Mouse (Mus musculus) embryonic facial prominence, embryonic 12.5 days (tissue): Measurements from ENCODE around the gene Wfdc18. TPM values are rescaled to one million over a fixed set of nuclear protein-coding genes. Genes with fewer than 3 reads are reported as not detected.

Experiments
- ATAC-seq: fragments of 200-750 bp; cut with Nextera tagmentation; 2 replicates; pipeline ENCODE4 v1.8.0; 2017; ENCODE audit not compliant: insufficient number of reproducible peaks, insufficient read depth, low FRiP score, low TSS enrichment
- H3K27ac ChIP-seq: fragments of 300-500 bp; sonication (generic); 2 replicates; pipeline ENCODE4 v1.5.1; 2016; ENCODE audit warnings: mild to moderate bottlenecking
- H3K27me3 ChIP-seq: fragments of 300-500 bp; sonication (generic); 2 replicates; pipeline ENCODE4 v1.6.1; 2016; ENCODE audit warnings: mild to moderate bottlenecking, moderate library complexity
- H3K36me3 ChIP-seq: fragments of 300-500 bp; sonication (generic); 2 replicates; pipeline ENCODE4 v1.6.1; 2016; ENCODE audit warnings: mild to moderate bottlenecking
- H3K4me1 ChIP-seq: fragments of 300-500 bp; sonication (generic); 2 replicates; pipeline ENCODE4 v1.6.1; 2016
- H3K4me2 ChIP-seq: fragments of 300-500 bp; sonication (generic); replicated peaks from 2 replicates; pipeline ENCODE4 v1.6.1; 2016; ENCODE audit warnings: mild to moderate bottlenecking, moderate library complexity
- H3K4me3 ChIP-seq: fragments of 300-500 bp; sonication (generic); 2 replicates; pipeline ENCODE4 v1.5.1; 2016; ENCODE audit warnings: mild to moderate bottlenecking
- H3K9ac ChIP-seq: fragments of 300-500 bp; sonication (generic); 2 replicates; pipeline ENCODE4 v1.6.1; 2016; ENCODE audit warnings: mild to moderate bottlenecking, moderate library complexity
- H3K9me3 ChIP-seq: fragments of 300-500 bp; sonication (generic); 2 replicates; pipeline ENCODE4 v1.6.1; 2016; ENCODE audit warnings: mild to moderate bottlenecking, moderate library complexity
- WGBS: fragments of 180-500 bp; shearing (Covaris S2); methylation state at CpG from one replicate; pipeline ENCODE4 v1.1.7; 2016; 5-methylcytosine and 5-hydroxymethylcytosine counted together
- polyA plus RNA-seq: library from polyadenylated mRNA; unstranded; fragments of >200 nt; fragmentation: Nextera tagmentation; extraction: Ambion mirVana; gene quantifications from 2 replicates; pipeline ENCODE4 v1.2.1, GENCODE M21; 2016

Wfdc18 gene
- not detected in 2 replicates for polyA plus RNA-seq

GRCm38 (mm10) chr11:83708715-83709114, at the start of gene Wfdc18:
Gene Wfdc18, plus strand, starts transcription at chr11:83709015.
- Histone ChIP-seq H3K4me1 (no peaks in the 10 kb centered on the region), H3K9ac (no peak within 1 kb of the TSS), H3K27me3 (no peaks in the 10 kb centered on the region), H3K4me2 (no peak within 1 kb of the TSS), H3K9me3 (no peaks in the 10 kb centered on the region), H3K4me3 (no peak within 1 kb of the TSS), H3K36me3 (no peaks in the 10 kb centered on the region), H3K27ac (no peak within 1 kb of the TSS)
- 68% methylated on average over 4 of the region's 4 CpGs for WGBS
- ATAC-seq: no peak

DNA sequence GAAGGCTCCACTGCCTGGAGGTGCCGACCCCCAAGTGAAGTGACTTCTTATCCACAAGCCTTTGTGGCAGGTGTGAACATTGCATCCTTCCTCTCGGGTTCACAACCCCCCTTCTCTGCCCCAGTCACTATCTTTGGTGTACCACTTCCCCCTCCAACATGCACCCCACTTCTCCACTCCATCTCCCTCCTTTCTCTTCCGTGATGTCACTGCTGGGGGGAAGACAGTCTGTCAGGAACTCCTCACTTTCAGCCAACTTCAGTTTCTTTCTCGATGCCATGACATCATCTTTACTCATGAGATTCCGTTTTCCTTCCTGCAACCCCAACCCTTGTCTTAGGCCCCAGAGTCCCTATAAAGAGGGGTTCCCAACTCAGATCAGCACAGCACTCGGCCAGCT, 46.6 kb upstream of the Wfdc18 start, which contains the start of gene Ccl4:
Gene Ccl4, plus strand, starts transcription at position 381 of the 400 bp plus-strand sequence.
- Histone ChIP-seq H3K4me1 (no peaks in the 10 kb centered on the region), H3K4me3 (no peak within 1 kb of the TSS), H3K27me3 (no peaks in the 10 kb centered on the region), H3K36me3 (no peaks in the 10 kb centered on the region), H3K9me3 (no peaks in the 10 kb centered on the region), H3K4me2 (no peak within 1 kb of the TSS), H3K27ac (no peak within 1 kb of the TSS), H3K9ac (no peak within 1 kb of the TSS)
- no peak for ATAC-seq
- WGBS: 77% methylated on average over 6 of the region's 6 CpGs

DNA sequence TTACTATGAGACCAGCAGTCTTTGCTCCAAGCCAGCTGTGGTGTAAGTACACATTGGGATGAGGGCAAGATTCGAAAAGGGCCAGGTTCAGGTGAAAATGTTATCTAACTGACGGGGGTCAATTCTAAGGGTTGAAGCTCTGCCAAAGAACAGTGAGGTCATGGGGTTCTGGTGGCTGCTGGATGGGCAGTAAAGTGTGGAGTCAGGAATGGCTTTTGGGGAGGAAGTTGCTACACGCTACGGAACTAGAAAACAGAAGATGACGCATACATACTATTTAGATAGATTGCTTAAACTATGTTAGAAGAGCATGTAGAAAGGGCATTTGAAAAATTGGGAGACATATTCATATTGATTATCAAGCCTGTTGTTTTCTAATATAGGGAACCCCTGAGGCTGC, 45.3 kb upstream of the Wfdc18 start:
- no peaks in the 10 kb centered on the region for H3K36me3 ChIP-seq
- H3K4me1 ChIP-seq: no peaks in the 10 kb centered on the region
- H3K4me3 ChIP-seq: no peak overlapping the region
- no peak overlapping the region for H3K27ac ChIP-seq
- H3K4me2 ChIP-seq: no peak overlapping the region
- WGBS: 85% methylated on average over 5 of the region's 5 CpGs
- no peak overlapping the region for H3K9ac ChIP-seq
- H3K27me3 ChIP-seq: no peaks in the 10 kb centered on the region
- ATAC-seq: no peak
- no peaks in the 10 kb centered on the region for H3K9me3 ChIP-seq

DNA sequence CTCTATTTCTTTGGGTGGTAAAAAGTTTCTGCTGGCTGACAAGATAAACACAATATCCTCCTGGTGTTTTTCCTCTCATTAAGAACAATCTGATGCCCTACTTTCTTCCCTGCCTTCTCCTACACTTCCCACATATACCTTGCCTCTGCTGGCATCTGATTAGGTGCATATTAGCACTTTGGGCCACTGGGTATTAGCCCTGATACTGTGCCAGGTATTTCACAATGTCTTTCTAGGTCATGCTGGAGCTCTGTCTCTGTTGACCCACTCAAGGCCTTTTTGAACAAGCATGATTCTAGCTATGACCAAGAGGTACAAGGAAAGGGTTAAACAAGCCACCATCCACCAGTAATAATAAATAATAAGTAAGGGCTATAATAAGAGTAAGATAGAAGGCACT, 37.1 kb upstream of the Wfdc18 start:
- Histone ChIP-seq H3K4me2 (no peak overlapping the region), H3K27me3 (no peaks in the 10 kb centered on the region), H3K4me1 (no peaks in the 10 kb centered on the region), H3K36me3 (no peaks in the 10 kb centered on the region), H3K9ac (no peak overlapping the region), H3K4me3 (no peak overlapping the region), H3K9me3 (no peaks in the 10 kb centered on the region), H3K27ac (no peak overlapping the region)
- ATAC-seq: no peak

DNA sequence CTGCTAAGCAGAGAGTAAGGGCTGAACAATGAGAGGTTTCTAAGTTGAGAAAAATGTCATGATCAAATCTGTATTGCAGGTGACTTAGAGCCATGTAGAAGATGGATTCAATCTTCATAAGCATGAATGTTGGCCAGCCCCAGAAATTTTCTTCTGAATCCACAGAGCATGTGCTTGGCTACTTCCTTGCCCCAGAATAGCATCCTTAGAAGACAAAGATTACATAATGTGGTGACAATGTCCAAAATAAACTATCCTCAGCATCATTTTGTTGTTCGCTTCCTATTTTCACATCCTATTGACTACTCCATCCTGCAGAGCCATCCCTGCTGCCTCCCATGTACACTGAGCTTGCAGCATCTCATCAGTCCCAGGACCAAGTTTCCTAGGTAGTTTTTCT, 33.1 kb upstream of the Wfdc18 start:
- Histone ChIP-seq H3K4me2 (no peak overlapping the region), H3K9ac (no peak overlapping the region), H3K27me3 (no peaks in the 10 kb centered on the region), H3K36me3 (no peaks in the 10 kb centered on the region), H3K4me1 (no peaks in the 10 kb centered on the region), H3K9me3 (no peaks in the 10 kb centered on the region), H3K4me3 (no peak overlapping the region), H3K27ac (no peak overlapping the region)
- WGBS: 93% methylated on average over 1 of the region's 1 CpGs
- ATAC-seq: no peak

DNA sequence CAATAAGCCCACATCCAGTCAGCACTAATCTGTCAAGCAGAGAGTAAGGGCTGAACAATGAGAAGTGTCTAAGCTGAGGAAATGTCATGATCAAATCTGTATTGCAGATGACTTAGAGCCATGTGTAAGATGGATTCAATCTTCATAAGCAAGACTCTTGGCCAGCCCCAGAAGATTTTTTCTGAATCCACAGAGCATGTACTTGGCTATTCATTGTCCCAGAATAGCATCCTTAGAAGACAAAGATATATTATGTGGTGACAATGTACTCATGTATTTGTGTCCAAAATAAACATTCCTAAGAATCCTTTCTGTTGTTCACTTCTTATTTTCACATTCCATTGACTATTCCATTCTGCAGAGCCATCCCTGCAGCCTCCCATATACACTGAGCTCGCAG, 18.9 kb upstream of the Wfdc18 start:
- no peaks in the 10 kb centered on the region for H3K27me3 ChIP-seq
- 78% methylated on average over 1 of the region's 1 CpGs for WGBS
- H3K9ac ChIP-seq: no peak overlapping the region
- no peak overlapping the region for H3K4me2 ChIP-seq
- H3K36me3 ChIP-seq: no peaks in the 10 kb centered on the region
- no peak overlapping the region for H3K4me3 ChIP-seq
- no peaks in the 10 kb centered on the region for H3K9me3 ChIP-seq
- ATAC-seq: no peak
- H3K27ac ChIP-seq: no peak overlapping the region
- no peaks in the 10 kb centered on the region for H3K4me1 ChIP-seq

GRCm38 (mm10) chr11:83692008-83692407, 16.8 kb upstream of the Wfdc18 start:
- H3K4me3 ChIP-seq: no peak overlapping the region
- 70% methylated on average over 1 of the region's 1 CpGs for WGBS
- no peaks in the 10 kb centered on the region for H3K27me3 ChIP-seq
- H3K9me3 ChIP-seq: no peaks in the 10 kb centered on the region
- no peak overlapping the region for H3K9ac ChIP-seq
- no peak for ATAC-seq
- no peak overlapping the region for H3K27ac ChIP-seq
- no peaks in the 10 kb centered on the region for H3K4me1 ChIP-seq
- no peaks in the 10 kb centered on the region for H3K36me3 ChIP-seq
- no peak overlapping the region for H3K4me2 ChIP-seq

DNA sequence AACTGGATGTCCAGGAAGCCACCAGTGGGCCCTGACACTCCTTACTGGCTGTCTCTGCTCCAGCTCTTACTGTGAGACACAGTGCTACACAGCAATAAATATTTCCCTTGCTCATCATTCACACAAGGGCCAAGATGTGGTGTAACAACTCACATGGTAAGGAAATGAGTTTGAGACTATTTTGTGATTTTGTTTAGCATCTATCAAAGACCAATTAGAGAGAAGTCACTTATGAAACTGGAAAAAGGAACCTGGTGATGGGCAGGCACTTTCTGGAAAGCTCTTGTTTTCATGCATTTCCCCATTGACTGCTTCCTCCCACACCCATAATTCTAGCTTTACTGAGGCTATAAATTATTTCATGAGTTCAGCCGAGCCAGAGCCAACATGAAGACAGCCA, 5.1 kb upstream of the Wfdc18 start, which contains the start of gene Wfdc17:
Gene Wfdc17, plus strand, starts transcription at position 287 of the 400 bp plus-strand sequence.
- H3K36me3 ChIP-seq: no peaks in the 10 kb centered on the region
- no peak for ATAC-seq
- H3K9me3 ChIP-seq: no peaks in the 10 kb centered on the region
- no peak within 1 kb of the TSS for H3K4me2 ChIP-seq
- H3K27ac ChIP-seq: no peak within 1 kb of the TSS
- H3K27me3 ChIP-seq: no peaks in the 10 kb centered on the region
- no peak within 1 kb of the TSS for H3K9ac ChIP-seq
- H3K4me3 ChIP-seq: no peak within 1 kb of the TSS
- no peaks in the 10 kb centered on the region for H3K4me1 ChIP-seq
- 48% methylated on average over 1 of the region's 1 CpGs for WGBS

DNA sequence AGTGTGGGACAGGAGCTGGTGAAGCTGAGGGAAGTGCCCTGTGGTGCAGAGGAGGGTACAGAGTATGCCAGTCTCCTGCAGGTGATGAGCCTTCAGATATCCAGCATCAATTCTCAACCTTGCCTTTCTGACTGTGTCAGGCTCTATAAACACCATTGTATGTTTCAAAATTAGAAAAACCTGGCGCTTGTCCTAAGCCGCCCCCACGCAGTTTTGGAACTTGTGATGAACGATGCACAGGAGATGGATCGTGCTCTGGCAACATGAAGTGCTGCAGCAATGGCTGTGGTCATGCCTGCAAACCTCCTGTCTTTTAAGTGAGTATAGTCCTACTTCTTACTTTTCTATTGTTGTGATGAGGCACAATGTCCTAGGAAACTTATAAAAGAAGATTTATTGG, 868 bp downstream of the Wfdc18 start:
- no peak for ATAC-seq
- no peaks in the 10 kb centered on the region for H3K4me1 ChIP-seq
- no peak overlapping the region for H3K4me2 ChIP-seq
- no peaks in the 10 kb centered on the region for H3K9me3 ChIP-seq
- H3K9ac ChIP-seq: no peak overlapping the region
- H3K4me3 ChIP-seq: no peak overlapping the region
- no peaks in the 10 kb centered on the region for H3K27me3 ChIP-seq
- no peaks in the 10 kb centered on the region for H3K36me3 ChIP-seq
- no peak overlapping the region for H3K27ac ChIP-seq
- WGBS: 88% methylated on average over 5 of the region's 5 CpGs

DNA sequence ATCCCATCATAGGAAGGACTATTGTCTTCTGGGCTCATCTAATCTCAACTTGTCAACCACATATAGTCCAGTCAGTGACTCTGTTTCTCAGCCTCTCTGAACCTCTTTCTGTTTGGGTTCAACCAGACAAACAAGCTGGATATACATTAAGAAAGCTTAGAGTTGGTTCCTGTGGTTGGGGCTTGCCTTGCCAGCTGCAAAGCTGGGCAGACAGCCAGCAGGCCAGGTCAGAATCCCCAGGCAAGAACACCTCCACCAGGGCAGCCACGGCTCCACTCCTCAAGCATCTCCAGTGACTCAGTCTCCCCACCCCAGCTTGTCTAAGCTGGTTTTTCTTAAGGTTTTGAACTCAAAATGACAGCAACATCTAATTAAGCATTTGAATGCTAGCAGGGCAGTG, 3.9 kb downstream of the Wfdc18 start:
- Histone ChIP-seq H3K27me3 (no peaks in the 10 kb centered on the region), H3K9ac (no peak overlapping the region), H3K36me3 (no peaks in the 10 kb centered on the region), H3K27ac (no peak overlapping the region), H3K9me3 (no peaks in the 10 kb centered on the region), H3K4me2 (no peak overlapping the region), H3K4me1 (no peaks in the 10 kb centered on the region), H3K4me3 (no peak overlapping the region)
- ATAC-seq: no peak
- 76% methylated on average over 1 of the region's 1 CpGs for WGBS

GRCm38 (mm10) chr11:83713925-83714324, 5.1 kb downstream of the Wfdc18 start:
- Histone ChIP-seq H3K36me3 (no peaks in the 10 kb centered on the region), H3K4me2 (no peak overlapping the region), H3K4me3 (no peak overlapping the region), H3K9ac (no peak overlapping the region), H3K4me1 (no peaks in the 10 kb centered on the region), H3K27me3 (no peaks in the 10 kb centered on the region), H3K9me3 (no peaks in the 10 kb centered on the region), H3K27ac (no peak overlapping the region)
- no peak for ATAC-seq
- 84% methylated on average over 2 of the region's 2 CpGs for WGBS

DNA sequence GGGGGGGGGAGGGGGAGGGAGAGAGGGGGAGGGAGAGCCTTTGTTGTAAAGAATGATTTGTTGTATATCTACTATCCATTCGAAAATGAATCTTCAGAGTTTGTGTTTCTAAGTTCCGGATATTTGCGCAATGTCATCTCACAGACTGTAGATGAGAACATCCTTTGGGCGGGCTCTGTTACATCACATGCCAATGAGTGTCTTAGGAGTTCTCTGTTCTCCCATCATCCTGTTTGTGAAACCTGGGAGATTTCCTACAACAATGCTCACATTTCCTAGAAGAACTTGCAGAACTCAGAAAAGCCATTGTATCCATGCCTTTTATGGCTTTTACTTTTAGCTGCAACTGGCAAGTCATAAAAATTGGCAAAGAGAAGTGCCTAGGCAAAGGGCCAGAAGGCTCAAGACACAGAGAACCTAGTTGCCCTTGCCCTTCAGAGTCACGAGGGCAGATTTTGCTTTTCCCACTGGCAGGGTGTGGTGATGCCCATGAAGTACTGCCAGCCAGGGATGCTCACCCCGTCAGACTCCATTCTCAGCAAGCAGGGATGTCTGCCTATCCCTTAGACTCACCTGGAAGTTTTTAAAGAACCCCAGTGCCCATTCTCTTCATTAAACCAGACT, 8.3 kb downstream of the Wfdc18 start:
- Histone ChIP-seq H3K4me2 (no peak overlapping the region), H3K27ac (no peak overlapping the region), H3K9ac (no peak overlapping the region), H3K9me3 (no peaks in the 10 kb centered on the region), H3K36me3 (no peaks in the 10 kb centered on the region), H3K4me1 (no peaks in the 10 kb centered on the region), H3K4me3 (no peak overlapping the region), H3K27me3 (no peaks in the 10 kb centered on the region)
- no peak for ATAC-seq
- WGBS: 86% methylated on average over 6 of the region's 6 CpGs

DNA sequence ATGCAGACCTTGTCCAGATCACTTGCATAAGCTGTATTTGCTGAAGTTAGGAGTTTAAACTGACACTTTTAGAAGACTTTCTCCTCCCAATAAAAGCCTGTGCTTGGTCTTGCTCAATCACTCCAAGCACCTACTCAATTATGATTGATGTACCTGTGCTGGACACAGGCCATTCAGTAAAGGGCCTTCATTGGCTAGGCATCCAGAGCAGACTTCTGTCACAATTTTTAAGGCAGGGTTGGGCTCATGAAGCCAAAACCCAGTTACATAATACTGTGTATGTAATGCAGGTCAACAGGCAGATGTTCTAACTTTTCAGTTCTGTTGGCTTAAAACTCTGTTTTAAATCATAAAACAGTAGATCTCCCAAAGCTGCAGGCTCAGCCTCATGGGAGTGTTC, 12.0 kb downstream of the Wfdc18 start:
- no peaks in the 10 kb centered on the region for H3K36me3 ChIP-seq

More for the DNA sequence above, 12.0 kb downstream of the Wfdc18 start:
- H3K27ac ChIP-seq: no peak overlapping the region
- no peaks in the 10 kb centered on the region for H3K9me3 ChIP-seq
- no peak overlapping the region for H3K9ac ChIP-seq
- no peak overlapping the region for H3K4me3 ChIP-seq
- H3K4me1 ChIP-seq: no peaks in the 10 kb centered on the region
- no peaks in the 10 kb centered on the region for H3K27me3 ChIP-seq
- no peak for ATAC-seq
- no peak overlapping the region for H3K4me2 ChIP-seq
